Mouse (Mus musculus): ENCODE data around the gene Adgrv1. TPM values are rescaled to one million over a fixed set of nuclear protein-coding genes. Genes with fewer than 3 reads are reported as not detected.
A peak's percentile ranks its signal among the peaks of the same experiment; 100 is the strongest.

Gene Adgrv1
- polyA plus RNA-seq, 1 experiment: 27.1 TPM

- TF ChIP-seq POLR2A (IDR thresholded peaks at IDR 0.05; ENCODE audit: borderline replicate concordance, extremely low read depth, insufficient read depth, insufficient read length, poor library complexity, severe bottlenecking) (no peak), CTCF (IDR thresholded peaks at IDR 0.05; ENCODE audit: borderline replicate concordance, extremely low read depth, insufficient read depth, insufficient read length) (no peak)
- DNase-seq (ENCODE audit: low read depth): no peak
These were observed 398.9 kb downstream of the Adgrv1 start for GRCm38 (mm10) chr13:81234031-81234430.

GRCm38 (mm10) chr13:81232839-81233238, 400.1 kb downstream of the Adgrv1 start:
- peak; percentile 19 for DNase-seq (ENCODE audit: low read depth)

GRCm38 (mm10) chr13:81230161-81230560, 402.8 kb downstream of the Adgrv1 start:
- TF ChIP-seq CTCF (IDR thresholded peaks at IDR 0.05; ENCODE audit: borderline replicate concordance, extremely low read depth, insufficient read depth, insufficient read length): no peak
- no peak for TF ChIP-seq POLR2A (IDR thresholded peaks at IDR 0.05; ENCODE audit: borderline replicate concordance, extremely low read depth, insufficient read depth, insufficient read length, poor library complexity, severe bottlenecking)
- no peak for DNase-seq (ENCODE audit: low read depth)

More at GRCm38 (mm10) chr13:81232839-81233238, 400.1 kb downstream of the Adgrv1 start:
- TF ChIP-seq POLR2A (IDR thresholded peaks at IDR 0.05; ENCODE audit: borderline replicate concordance, extremely low read depth, insufficient read depth, insufficient read length, poor library complexity, severe bottlenecking): no peak
- no peak for TF ChIP-seq CTCF (IDR thresholded peaks at IDR 0.05; ENCODE audit: borderline replicate concordance, extremely low read depth, insufficient read depth, insufficient read length)

- no peak for TF ChIP-seq POLR2A (IDR thresholded peaks at IDR 0.05; ENCODE audit: borderline replicate concordance, extremely low read depth, insufficient read depth, insufficient read length, poor library complexity, severe bottlenecking)
- no peak for TF ChIP-seq CTCF (IDR thresholded peaks at IDR 0.05; ENCODE audit: borderline replicate concordance, extremely low read depth, insufficient read depth, insufficient read length)
- no peak for DNase-seq (ENCODE audit: low read depth)
These were observed 409.2 kb downstream of the Adgrv1 start for GRCm38 (mm10) chr13:81223768-81224167.

- DNase-seq (ENCODE audit: low read depth): no peak
- no peak for TF ChIP-seq POLR2A (IDR thresholded peaks at IDR 0.05; ENCODE audit: borderline replicate concordance, extremely low read depth, insufficient read depth, insufficient read length, poor library complexity, severe bottlenecking)
- TF ChIP-seq CTCF (IDR thresholded peaks at IDR 0.05; ENCODE audit: borderline replicate concordance, extremely low read depth, insufficient read depth, insufficient read length): no peak
These were observed 410.6 kb downstream of the Adgrv1 start for GRCm38 (mm10) chr13:81222377-81222776.

- DNase-seq (ENCODE audit: low read depth): no peak
- TF ChIP-seq CTCF (IDR thresholded peaks at IDR 0.05; ENCODE audit: borderline replicate concordance, extremely low read depth, insufficient read depth, insufficient read length): no peak
- TF ChIP-seq POLR2A (IDR thresholded peaks at IDR 0.05; ENCODE audit: borderline replicate concordance, extremely low read depth, insufficient read depth, insufficient read length, poor library complexity, severe bottlenecking): no peak
These were observed 421.5 kb downstream of the Adgrv1 start for GRCm38 (mm10) chr13:81211436-81211835.

- DNase-seq (ENCODE audit: low read depth): no peak
- TF ChIP-seq CTCF (IDR thresholded peaks at IDR 0.05; ENCODE audit: borderline replicate concordance, extremely low read depth, insufficient read depth, insufficient read length) (no peak), POLR2A (IDR thresholded peaks at IDR 0.05; ENCODE audit: borderline replicate concordance, extremely low read depth, insufficient read depth, insufficient read length, poor library complexity, severe bottlenecking) (no peak)
These were observed 422.4 kb downstream of the Adgrv1 start for GRCm38 (mm10) chr13:81210516-81210915.

GRCm38 (mm10) chr13:81209815-81210214, 423.1 kb downstream of the Adgrv1 start:
- DNase-seq (ENCODE audit: low read depth): no peak
- TF ChIP-seq POLR2A (IDR thresholded peaks at IDR 0.05; ENCODE audit: borderline replicate concordance, extremely low read depth, insufficient read depth, insufficient read length, poor library complexity, severe bottlenecking) (no peak), CTCF (IDR thresholded peaks at IDR 0.05; ENCODE audit: borderline replicate concordance, extremely low read depth, insufficient read depth, insufficient read length) (no peak)

- TF ChIP-seq CTCF (IDR thresholded peaks at IDR 0.05; ENCODE audit: borderline replicate concordance, extremely low read depth, insufficient read depth, insufficient read length): no peak
- no peak for TF ChIP-seq POLR2A (IDR thresholded peaks at IDR 0.05; ENCODE audit: borderline replicate concordance, extremely low read depth, insufficient read depth, insufficient read length, poor library complexity, severe bottlenecking)
- no peak for DNase-seq (ENCODE audit: low read depth)
These were observed 424.8 kb downstream of the Adgrv1 start for GRCm38 (mm10) chr13:81208106-81208613.

- DNase-seq (ENCODE audit: low read depth): peak; percentile 7
- TF ChIP-seq CTCF (IDR thresholded peaks at IDR 0.05; ENCODE audit: borderline replicate concordance, extremely low read depth, insufficient read depth, insufficient read length): no peak
- TF ChIP-seq POLR2A (IDR thresholded peaks at IDR 0.05; ENCODE audit: borderline replicate concordance, extremely low read depth, insufficient read depth, insufficient read length, poor library complexity, severe bottlenecking): no peak
These were observed 450.7 kb downstream of the Adgrv1 start for GRCm38 (mm10) chr13:81181966-81182908.

GRCm38 (mm10) chr13:81181459-81181858, 451.5 kb downstream of the Adgrv1 start:
- no peak for TF ChIP-seq POLR2A (IDR thresholded peaks at IDR 0.05; ENCODE audit: borderline replicate concordance, extremely low read depth, insufficient read depth, insufficient read length, poor library complexity, severe bottlenecking)
- no peak for TF ChIP-seq CTCF (IDR thresholded peaks at IDR 0.05; ENCODE audit: borderline replicate concordance, extremely low read depth, insufficient read depth, insufficient read length)
- DNase-seq (ENCODE audit: low read depth): peak; percentile 64
